ENCODE assay signal across 18 mouse cellular contexts in genomic region chr3:123193740-123194139, GRCm38 (mm10).
"Had no signal": no experiment of that assay in that cellular context is flagged by ENCODE, and none has a peak within 500 bp of the region (broad histone marks: within the 10 kb centered on the region; RNA-seq: fewer than 3 reads in every experiment).

No protein-coding gene starts in this region.

- H3K27me3 ChIP-seq: midbrain, embryonic 12.5 days; neural tube, embryonic 13.5 days; neural tube, embryonic 15.5 days had no signal

- H3K36me3 ChIP-seq: midbrain, embryonic 10.5 days; midbrain, embryonic 12.5 days; neural tube, embryonic 13.5 days; neural tube, embryonic 15.5 days had no signal

- DNase-seq: lung, adult 18-20 months; lung, embryonic 14.5 days; lung, postnatal 10 days; lung, postnatal 4 days; midbrain, embryonic 14.5 days; retina, postnatal 1 day; right cerebral cortex, adult 18-20 months; right cerebral cortex, postnatal 25 days; right cerebral cortex, postnatal 4 days; spleen, adult 18-20 months; thymus, adult 18-20 months; thymus, postnatal 14 days; thymus, postnatal 36 days had no signal

- H3K9me3 ChIP-seq: midbrain, embryonic 10.5 days; midbrain, embryonic 12.5 days; neural tube, embryonic 15.5 days had no signal

- H3K4me1 ChIP-seq: midbrain, embryonic 10.5 days; midbrain, embryonic 12.5 days; neural tube, embryonic 13.5 days had no signal

- H3K4me3 ChIP-seq: midbrain, embryonic 10.5 days; midbrain, embryonic 12.5 days; myocyte; neural tube, embryonic 13.5 days; neural tube, embryonic 15.5 days had no signal

- H3K9ac ChIP-seq: lung, embryonic 14.5 days; midbrain, embryonic 12.5 days; neural tube, embryonic 13.5 days; neural tube, embryonic 15.5 days had no signal

- H3K4me2 ChIP-seq: lung, embryonic 14.5 days; midbrain, embryonic 12.5 days; neural tube, embryonic 13.5 days; neural tube, embryonic 15.5 days had no signal

- H3K27ac ChIP-seq: midbrain, embryonic 10.5 days; midbrain, embryonic 12.5 days; neural tube, embryonic 13.5 days; neural tube, embryonic 15.5 days had no signal
